Mouse (Mus musculus) layer of hippocampus, adult 8-10 months (tissue): Measurements from ENCODE around the gene 1700011L22Rik. TPM values are rescaled to one million over a fixed set of nuclear protein-coding genes. Genes with fewer than 3 reads are reported as not detected.

Source experiments
- DNase-seq, 2 experiments: peaks; one replicate each; pipeline ENCODE4 v3.0.0; 2022; ENCODE audit warnings: low spot score in 2 of 2
- total RNA-seq, 4 experiments: library from RNA; stranded (reverse); gene quantifications; 2 replicates each; pipeline ENCODE4 v1.2.4; 2022

1700011L22Rik gene
- total RNA-seq: not detected

DNA sequence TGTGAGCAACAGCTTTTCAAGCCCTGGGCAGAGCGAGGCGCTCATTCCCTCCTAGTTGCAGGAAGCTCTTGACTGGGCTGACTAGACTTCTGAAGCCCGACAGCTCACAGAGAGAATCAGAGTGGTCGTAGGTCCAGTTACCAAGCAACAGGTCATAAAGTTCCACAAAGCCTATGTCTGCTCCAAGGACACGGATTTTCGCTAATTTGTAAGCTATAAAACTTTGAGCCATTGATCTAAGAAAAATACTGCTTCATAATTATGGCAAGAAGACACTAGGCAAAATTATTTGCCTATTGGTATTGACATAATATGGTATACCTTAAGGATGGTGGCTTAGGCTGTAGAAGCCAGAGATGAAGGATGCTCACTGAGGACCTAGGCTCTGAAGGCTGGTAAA is at the start of gene 1700011L22Rik:
1700011L22Rik (minus strand) TSS at position 101 of the 400 bp plus-strand sequence.
- DNase-seq: no peak

DNA sequence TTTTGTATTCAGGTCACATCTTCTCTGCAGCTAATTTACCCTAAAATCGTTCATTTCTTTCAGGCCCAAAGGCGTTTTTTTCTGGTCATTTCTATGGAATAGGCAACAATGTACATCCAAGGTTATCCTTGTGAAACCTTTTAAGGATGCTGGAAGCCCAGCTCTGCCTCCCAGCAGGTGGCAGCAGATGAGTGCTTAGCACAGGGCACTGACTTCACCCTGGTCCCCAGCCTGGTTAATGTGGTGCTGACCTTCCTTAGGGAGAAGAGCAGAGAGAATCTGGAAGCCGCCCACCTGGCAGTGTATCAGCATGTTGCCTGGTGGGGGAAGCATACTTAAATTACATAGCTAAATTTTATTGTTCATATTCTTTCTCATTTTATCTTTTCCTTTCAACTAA is 49.4 kb upstream of the 1700011L22Rik start:
- DNase-seq: peak; percentile 18 to 68

DNA sequence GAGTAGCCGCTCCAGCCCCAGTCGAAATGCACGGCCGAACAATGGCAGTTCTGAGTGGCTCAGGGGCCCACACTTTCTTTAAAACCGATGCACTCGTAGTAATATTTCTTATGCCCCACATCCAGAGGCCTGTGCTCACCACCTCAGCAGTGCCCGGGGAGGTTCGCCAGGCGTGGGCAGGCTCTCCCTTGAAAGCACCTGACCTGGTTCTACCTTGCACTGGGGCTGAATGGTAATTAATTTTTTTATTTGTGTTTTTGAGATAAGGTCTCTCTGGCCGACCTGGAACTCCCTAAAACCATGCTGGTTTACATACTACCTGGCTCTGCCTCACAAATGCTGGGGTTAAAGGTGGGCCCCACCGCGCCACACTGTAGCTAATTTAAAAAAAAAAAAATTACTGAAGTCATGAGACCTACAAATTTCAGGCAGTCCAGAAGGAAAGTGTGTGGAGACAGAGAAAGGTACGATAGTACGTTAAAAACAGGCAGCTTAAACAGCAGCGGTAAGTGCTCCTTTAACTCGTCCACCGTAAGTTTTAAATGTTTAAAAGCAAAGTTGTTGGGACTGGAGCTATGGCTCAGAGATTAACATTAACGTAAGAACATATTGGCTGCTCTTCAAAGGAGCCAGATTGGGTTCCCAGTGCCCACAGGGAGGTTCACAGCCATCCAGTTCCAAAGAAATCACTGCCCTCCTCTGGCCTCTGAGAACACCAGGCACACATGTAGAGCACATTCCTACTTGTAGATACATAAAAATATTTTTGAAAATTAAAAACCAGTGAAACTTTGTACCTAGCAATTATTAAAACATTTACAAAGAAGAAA is 47.1 kb upstream of the 1700011L22Rik start:
- DNase-seq: no peak

DNA sequence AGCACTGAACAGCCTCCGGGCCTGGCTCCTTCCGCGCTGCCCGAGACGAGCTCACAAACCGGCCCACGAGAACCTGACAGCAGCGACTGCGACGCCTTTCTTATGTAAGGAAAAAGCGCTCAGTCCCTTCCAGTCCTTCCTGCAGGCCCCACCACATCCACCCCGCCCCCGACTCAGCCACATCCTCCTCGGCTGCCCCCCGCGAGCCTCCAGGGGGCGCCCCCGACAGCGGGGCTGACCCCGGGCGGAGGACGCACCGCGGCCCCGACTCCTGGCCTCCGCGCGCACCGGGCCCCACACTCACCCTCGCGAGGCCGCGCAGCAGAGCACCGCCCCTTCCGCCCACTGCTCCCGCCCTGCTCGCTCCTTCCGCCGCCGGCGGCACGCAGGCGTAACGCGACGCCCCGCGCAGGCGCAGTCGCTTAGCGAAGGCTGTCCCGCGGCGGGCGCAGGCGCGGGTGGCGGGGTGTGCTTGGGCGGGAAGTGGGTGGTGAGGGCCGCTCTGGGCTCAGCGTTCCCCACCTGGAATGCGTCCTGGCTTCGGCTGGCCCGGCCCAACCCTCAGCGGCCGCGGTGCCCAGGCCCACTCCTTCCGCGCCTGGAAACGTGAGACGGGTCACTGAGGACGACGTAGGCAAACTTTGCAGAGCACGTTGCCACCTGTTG is 46.4 kb upstream of the 1700011L22Rik start, which contains the start of gene Mmaa:
Mmaa (minus strand) TSS at position 328 of the 666 bp plus-strand sequence.
- DNase-seq: peak; percentile 89 to 94

DNA sequence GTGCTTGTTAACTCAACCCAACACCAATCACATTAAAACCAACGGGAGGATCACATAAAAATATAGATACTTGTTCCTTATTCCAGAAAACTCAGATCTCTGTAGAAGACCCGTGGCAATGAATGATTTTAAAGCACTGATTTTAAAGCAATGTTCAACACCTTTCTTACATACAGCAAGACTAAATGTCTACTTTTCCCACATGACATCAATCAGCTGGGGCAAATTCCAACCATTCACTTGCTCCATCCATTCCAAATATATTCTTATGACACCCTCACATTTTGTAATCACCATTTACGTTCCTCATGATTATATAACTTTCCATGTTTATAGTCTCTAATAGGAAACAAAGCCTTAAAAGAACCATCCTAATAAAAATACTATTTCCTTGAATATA is 45.5 kb upstream of the 1700011L22Rik start:
- DNase-seq: no peak

DNA sequence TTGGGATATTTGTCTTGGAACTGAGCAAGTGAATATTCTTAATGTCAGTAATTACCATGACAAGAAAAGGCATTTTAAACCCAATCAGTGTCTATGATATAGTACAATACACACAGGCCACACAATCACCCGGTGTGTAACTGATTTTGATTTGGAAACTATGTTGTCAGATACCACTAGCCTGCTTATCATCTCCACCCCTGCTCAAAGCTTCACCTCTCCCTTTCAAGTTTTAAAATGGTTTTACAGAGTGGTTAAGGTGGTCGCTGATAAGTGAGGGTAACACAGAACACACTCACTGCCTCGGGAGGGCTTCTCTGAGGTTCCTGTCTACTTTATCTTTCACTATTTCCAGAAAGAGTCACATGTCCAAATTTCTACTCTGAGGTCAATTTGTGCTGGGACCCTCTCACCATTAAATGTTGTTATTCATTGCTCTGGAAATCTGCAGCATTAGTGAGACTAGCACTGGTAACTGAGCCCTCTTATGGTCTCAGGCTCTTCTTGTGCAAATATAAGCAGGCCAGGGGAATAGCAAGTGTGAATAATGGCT is 44.4 kb upstream of the 1700011L22Rik start:
- DNase-seq: no peak

DNA sequence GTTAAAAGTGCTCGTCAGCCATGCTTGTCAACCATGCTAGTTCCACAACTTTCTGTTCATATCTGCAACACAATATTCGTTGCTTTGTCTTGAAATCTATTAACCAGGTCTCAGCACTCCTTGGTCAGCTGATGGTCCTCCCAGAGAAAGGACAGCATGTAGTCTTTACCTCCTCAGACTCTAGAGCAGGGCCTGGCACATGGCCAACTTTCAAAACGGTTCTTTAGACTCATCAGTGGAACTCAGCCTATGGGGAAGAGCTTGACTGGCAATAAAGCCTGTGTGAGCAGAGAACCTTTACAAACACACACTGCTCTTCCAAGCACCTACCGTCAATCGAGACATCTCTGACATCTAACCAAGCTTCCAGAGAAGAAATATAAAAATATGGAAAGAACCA is 41.2 kb upstream of the 1700011L22Rik start:
- DNase-seq: no peak

DNA sequence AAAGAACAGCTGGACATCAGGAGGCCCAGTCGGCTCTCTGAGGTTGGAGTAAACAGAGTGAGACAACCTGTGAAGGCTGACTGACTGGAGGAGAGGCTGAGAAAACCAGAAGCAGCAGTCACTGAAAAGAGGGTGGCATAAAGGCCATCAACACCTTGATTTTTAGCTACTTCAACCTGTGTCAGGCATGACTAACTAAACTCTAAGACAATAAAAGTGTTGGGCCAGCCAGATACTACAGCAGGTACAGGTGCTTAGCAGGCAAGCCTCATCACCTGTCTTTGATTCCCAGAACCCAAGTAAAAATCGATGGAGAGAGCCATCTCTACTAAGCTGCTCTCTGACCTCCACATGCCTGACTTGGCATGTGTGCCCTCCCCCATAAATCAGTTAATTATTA is 40.3 kb upstream of the 1700011L22Rik start:
- no peak for DNase-seq

DNA sequence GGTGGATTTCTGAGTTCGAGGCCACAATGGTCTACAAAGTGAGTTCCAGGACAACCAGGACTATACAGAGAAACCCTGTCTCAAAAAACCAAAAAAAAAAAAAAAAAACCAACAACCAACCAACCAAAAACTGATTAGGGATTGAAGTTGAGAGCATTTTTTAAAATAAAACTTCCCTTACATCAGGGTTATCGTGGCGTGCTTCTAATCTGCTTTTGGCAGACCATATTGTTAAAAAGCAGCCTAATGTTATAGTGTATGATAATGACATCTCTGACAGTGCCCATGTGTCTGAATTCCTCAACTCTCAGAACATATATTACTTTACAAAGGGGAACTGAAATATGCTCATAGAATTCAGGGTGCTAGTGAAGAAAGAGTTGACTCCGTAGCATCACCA is 39.9 kb upstream of the 1700011L22Rik start:
- DNase-seq: no peak

DNA sequence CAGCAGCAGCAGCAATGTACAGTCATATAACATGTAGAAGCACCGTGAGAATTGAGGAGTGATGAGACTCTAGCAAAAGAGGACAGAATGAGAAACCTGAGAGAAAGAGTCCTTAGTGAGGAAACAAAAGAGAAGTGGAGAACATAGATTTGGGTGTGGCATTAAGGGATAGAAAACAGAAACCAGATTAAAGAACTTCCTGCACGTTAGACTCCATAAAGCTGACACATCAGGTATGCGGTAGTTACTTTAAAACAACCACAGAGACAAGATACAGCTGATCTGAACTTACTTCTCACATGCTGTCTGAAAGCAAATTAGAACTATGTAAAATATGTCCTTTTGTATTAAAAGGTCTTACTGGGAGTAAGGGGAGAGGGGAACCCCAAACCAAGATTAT is 38.1 kb upstream of the 1700011L22Rik start:
- no peak for DNase-seq

DNA sequence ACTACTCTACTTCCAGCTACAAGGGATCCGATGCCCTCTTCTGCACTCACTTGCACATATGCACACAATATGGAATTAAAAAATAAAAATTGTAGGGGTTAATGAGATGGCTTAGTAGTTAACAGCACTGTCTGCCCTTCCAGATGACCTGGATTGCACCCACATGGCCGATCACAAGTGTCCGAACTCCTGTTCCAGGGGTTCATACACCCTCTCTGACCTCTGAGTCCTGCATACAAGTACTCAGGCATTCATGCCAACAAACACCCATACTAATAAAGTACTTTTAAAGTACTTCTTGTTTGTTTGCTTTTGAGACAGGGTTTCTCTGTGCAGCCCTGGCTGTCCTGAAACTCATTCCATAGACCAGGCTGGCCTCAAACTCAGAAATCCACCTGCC is 36.3 kb upstream of the 1700011L22Rik start:
- no peak for DNase-seq

DNA sequence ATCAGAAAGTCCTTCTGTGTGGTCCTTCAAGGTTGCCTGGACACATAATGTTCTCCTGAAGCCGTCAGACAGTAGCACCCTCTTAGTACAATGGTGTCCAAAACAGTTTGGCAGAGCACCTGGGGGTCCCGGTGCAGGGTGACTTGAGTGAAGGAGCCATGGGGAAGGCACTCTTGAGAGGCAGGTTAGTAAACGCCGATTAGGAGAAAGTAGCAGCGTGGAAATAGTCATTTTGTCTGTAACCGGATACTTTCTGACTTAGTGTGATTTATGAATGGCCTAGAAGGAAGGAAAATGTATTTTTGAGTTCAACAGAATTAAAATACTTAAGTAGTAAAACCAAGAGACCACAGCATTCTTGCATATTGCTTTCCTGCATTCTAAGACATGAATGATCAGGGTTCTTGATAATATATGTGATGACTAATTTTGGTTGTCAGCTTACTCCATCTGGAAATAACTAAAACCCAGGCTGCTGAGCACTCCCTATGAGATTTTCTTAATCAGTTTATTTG is 33.1 kb upstream of the 1700011L22Rik start:
- DNase-seq: no peak

DNA sequence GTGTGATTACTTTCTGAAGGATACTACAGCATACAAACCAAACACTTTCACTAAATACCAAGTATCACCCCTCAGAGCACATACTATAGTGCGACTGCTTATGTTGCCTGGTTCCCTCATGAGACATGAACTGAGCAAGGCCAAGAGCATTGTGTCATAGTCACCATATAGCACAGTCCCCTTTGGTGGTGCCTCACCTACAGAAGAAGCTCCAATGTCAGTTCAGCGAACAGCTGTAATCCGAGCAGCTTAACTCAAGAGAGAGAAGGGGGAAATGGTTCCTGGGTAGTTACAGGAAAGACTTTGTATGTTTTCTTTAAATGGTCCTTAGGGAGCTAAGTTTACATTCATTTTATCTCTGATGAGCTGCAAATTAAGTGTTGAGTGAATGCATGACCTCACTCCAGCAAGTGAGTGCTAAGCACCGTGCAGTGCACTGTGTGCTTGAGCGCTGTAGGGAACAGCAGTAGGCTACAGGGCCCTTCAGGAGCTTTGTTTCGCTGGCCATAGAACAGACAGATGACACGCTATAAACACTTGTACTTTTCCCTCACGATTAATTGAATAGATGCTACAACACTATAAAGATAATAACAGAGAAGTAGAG is 29.0 kb upstream of the 1700011L22Rik start:
- no peak for DNase-seq

DNA sequence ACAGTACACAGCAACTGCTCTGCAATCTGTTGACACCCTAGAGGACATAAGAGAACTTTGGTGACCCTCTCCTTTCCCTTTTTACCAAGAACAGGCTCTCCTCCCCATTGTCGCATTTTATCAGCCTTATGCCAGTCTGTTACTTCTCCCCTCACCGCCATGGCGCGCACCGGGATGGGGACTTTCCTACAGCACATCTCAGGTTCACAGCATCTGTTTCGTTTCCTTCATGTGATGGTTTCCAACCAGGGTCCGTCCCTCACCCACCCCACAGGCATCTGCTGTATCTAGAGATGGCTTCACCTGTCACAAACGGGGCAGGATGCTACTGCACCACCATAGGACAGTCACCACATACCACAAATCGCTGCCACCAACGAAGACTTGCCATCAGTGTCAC is 26.6 kb upstream of the 1700011L22Rik start:
- no peak for DNase-seq

DNA sequence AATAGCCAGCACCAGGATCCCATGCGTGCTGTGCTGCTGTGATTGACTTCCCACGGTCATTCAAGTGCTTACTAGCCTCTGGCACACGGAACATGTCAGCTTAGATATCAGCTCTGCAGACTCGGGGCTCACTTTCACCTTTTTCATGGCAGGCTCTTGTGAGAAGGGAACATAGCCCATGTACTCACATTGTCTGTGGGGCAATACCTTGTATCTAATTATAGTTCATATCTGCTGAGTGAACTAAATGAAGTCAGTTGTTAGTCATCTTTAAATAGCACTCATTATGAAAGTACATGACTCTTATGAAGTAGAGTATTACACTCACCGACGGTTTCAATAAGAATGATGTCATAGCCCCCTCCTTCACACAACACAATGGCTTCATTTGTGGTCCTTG is 25.4 kb upstream of the 1700011L22Rik start:
- no peak for DNase-seq

DNA sequence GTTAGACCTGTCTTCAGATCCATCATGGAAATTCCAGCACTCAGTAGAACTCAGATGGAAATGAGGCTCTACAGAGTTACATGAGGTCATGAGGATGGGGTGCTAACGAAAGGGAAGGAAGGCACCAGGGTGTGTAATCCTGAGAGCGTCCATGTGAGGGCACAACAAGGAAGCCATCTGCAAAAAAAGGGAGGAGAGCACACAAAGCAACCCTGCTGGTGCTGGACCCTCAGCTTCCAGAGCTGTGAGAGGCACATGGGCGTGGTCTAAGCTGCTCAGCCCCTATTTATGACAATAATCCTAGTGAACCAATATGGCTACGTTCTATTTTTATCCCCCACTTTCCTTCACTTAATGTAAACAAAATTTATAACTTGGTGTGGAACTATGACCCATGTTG is 24.3 kb upstream of the 1700011L22Rik start:
- DNase-seq: no peak

DNA sequence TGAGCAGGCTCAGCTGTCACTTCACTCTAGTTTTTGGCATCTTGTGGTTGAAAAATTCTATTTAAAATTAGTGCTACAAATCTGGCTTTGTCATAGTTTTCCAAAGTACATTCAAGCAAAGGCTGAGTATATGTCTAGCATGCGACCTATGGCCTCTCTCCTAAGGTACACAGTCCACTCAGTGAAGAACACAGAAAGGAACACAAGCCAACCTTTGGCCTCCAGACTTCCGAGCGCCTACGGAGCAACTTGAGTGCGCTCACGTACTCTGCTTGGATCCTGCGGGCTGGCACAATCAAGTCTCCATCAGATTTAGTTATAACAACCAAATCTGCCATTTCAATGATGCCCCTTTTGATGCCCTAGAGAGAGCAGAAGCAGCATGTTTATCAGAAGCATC is 20.6 kb upstream of the 1700011L22Rik start:
- no peak for DNase-seq

DNA sequence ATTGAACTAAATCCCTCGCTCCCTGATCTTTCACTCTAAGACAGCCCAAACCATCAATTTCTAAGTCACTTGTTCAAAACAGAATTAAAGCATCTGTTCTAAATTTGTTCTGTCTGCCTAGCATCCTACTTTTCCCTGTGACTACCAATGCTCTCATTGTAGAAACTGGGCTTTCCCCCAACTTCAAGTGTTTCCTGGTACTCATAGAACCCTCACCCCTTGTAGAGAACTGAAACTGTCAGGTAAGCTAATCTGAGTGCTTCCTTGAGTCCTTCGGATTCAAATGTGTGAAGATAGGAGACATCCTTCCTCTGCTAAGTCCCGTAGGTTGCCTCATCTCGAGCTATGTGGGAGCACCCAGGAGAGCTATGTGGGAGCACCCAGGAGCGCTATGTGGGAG is 13.6 kb upstream of the 1700011L22Rik start:
- no peak for DNase-seq

DNA sequence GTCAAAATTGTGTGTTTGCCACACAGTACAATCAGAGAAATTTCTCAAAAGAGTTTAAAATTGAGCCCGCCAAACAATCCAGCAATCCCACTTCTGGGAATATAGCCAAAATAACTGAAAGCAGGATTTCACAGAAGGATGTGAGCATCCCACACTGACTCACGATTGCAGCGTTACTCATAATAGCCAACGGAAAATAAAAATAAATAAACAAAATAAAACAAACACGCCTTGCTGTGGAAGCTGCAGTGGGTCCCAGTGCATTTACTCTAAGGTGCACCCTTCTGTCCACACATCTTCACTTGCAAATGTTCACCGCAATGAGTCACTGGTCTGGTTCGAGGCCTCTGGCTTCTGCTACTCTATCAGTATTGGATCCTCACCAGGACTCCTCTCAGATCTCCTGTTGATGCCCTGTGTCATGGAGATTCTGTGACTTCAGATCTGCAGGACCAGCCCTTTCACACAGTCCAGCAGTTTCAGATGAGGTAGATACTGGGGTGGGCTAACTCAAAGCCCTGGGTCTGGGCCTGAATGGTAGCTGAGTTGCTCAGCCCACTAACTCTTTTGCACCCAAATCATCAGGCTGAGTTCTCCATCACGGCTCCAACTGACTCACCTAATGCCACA is 7.8 kb upstream of the 1700011L22Rik start:
- no peak for DNase-seq

DNA sequence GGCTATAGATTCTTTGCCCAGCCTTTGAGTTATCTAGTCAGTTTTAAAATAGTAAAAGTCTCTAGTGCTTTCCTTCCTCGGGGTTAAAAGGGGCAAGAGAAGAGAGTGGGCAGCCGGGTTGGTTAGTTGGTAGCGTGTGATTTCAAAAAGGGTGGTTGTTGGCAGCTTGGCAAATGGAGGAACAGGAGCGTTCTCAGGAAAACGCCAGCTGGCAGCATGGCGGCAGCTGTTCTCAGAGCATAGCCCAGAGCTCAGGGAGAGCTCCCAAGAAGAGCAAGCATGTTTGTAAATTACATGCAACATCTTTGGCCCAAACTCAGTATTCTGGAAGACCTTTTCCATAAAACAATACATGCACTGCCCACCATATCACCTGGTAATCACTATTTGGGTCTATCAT is 5.4 kb upstream of the 1700011L22Rik start:
- DNase-seq: peak; percentile 31 to 55

DNA sequence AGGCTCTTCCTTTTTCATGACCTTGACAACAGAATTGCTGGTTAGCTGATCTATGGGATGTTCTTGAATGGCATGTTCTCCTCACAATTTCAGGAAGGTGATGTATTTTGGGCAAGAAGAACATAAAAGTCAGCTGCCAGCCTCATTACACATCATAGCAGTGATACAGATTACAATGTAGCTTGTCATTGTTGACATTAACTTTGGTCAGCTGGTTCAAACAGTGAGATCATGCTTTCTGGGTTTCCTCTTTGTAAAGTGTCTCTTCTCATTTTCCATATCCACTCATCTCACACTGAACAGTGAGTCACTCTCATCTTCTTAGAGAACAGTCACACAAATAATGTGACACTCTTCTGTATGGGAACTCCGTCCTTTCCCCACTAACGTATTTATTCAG is 4.9 kb downstream of the 1700011L22Rik start:
- DNase-seq: no peak
